Mouse (Mus musculus) testis, adult 2 months (tissue): ENCODE measurements around the gene Pcsk5. TPM values are rescaled to one million over a fixed set of nuclear protein-coding genes. Genes with fewer than 3 reads are reported as not detected.

Source experiments
- H3K27ac ChIP-seq: fragments of 200-500 bp; 2 replicates; pipeline ENCODE4 v1.5.1; 2012; ENCODE audit warnings: low read depth, low read length; ENCODE audit not compliant: control insufficient read depth, insufficient read depth
- H3K27me3 ChIP-seq: fragments of 200-500 bp; 2 replicates; pipeline ENCODE4 v1.6.1; 2012; ENCODE audit warnings: mild to moderate bottlenecking, low read length, moderate library complexity; ENCODE audit not compliant: control insufficient read depth, insufficient read depth
- H3K36me3 ChIP-seq: fragments of 200-500 bp; 2 replicates; pipeline ENCODE4 v1.6.1; 2012; ENCODE audit warnings: mild to moderate bottlenecking, low read length; ENCODE audit not compliant: control insufficient read depth, insufficient read depth
- H3K4me1 ChIP-seq: fragments of 200-500 bp; 2 replicates; pipeline ENCODE4 v1.6.1; 2012; ENCODE audit warnings: low read length; ENCODE audit not compliant: control insufficient read depth, insufficient read depth
- H3K4me3 ChIP-seq: fragments of 200-500 bp; 2 replicates; pipeline ENCODE4 v1.5.1; 2012; ENCODE audit warnings: low read depth, mild to moderate bottlenecking, low read length, moderate library complexity, mixed read lengths; ENCODE audit not compliant: control insufficient read depth
- CTCF ChIP-seq: fragments of 200-500 bp; IDR thresholded peaks from 2 replicates; pipeline ENCODE4 v1.5.1; 2012; ENCODE audit warnings: low read depth, mild to moderate bottlenecking, inconsistent platforms, low read length, moderate library complexity; ENCODE audit not compliant: control insufficient read depth, insufficient read depth, insufficient replicate concordance
- POLR2A ChIP-seq: fragments of 200-500 bp; IDR thresholded peaks from 2 replicates; pipeline ENCODE4 v1.6.1; 2012; ENCODE audit warnings: low read depth, mild to moderate bottlenecking, inconsistent platforms, low read length, moderate library complexity; ENCODE audit not compliant: control insufficient read depth
- polyA plus RNA-seq: library from polyadenylated mRNA; depleted of rRNA; stranded (reverse); fragments of >200 nt; gene quantifications from 2 replicates; pipeline ENCODE4 v1.2.3, GENCODE M21; 2012

Pcsk5 gene
- polyA plus RNA-seq, 1 experiment, result 0.81 TPM

DNA sequence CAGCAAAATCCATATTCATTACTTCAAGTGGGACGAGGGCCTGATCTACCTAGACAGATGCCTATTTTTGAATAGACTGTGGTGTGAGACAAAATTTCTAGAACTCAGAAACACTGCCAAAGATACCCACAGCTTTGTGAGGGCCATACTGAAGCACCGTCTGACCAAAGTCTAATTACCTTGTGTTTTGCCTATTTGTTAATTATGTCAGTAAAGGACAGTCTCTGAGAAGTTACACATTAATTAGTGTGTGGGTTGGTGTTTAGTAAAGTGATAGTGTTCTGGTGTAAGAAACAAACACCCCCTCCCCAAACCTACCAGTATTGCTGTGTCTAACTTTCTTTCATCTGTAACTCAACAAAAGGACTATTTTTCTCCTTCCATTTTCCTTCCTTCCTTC is 266.5 kb downstream of the Pcsk5 start:
- H3K4me3 ChIP-seq, result no peak overlapping the region
- TF ChIP-seq CTCF (no peak), POLR2A (no peak)
- no peaks in the 10 kb centered on the region for H3K27me3 ChIP-seq

DNA sequence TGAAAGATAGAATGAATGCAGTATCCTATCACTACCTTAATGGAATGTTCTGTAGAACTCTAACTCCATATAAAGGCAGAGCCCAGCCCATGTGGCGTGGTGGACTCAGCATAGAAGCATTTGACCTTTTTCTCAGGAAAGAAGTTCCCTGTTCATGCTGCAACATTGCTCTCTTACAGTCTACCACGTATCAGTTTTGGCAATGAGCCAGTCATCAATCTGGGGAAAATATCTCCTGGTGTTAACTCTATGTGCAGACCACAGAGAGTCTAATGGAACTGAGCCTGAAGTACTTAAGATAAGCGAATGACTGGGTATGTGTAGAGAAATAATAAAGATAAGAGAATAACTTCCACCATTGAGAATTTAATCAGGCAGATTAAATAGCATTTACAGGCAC is 270.2 kb downstream of the Pcsk5 start:
- Histone ChIP-seq H3K36me3 (no peaks in the 10 kb centered on the region), H3K4me3 (no peak overlapping the region), H3K27me3 (no peaks in the 10 kb centered on the region), H3K27ac (no peak overlapping the region), H3K4me1 (no peaks in the 10 kb centered on the region)
- TF ChIP-seq POLR2A (no peak), CTCF (no peak)

More for the DNA sequence above, 266.5 kb downstream of the Pcsk5 start:
- Histone ChIP-seq H3K36me3 (no peaks in the 10 kb centered on the region), H3K27ac (no peak overlapping the region), H3K4me1 (no peaks in the 10 kb centered on the region)

DNA sequence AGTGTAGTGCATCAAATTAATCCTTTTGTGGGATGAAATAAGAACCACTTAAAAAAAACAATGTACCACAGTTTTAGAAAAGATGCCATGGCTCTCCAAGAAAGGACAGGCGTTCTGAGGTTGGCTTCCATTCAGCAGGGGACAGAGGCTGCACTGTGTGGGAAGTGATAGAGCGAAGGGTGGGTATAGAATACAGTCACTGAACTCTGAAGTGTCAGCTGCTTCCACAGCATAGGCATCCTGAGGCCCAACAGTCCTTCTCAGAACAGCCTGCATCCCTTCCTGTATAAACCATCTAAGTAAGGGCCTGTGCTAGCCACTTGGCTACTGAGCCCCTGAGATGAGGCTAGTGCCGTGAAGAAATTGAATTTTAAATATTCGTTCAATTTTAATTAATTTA is 271.3 kb downstream of the Pcsk5 start:
- TF ChIP-seq CTCF, result no peak
- TF ChIP-seq POLR2A, result no peak
- H3K4me3 ChIP-seq, result no peak overlapping the region
- H3K27ac ChIP-seq, result no peak overlapping the region
- H3K36me3 ChIP-seq, result no peaks in the 10 kb centered on the region
- no peaks in the 10 kb centered on the region for H3K27me3 ChIP-seq
- no peaks in the 10 kb centered on the region for H3K4me1 ChIP-seq

DNA sequence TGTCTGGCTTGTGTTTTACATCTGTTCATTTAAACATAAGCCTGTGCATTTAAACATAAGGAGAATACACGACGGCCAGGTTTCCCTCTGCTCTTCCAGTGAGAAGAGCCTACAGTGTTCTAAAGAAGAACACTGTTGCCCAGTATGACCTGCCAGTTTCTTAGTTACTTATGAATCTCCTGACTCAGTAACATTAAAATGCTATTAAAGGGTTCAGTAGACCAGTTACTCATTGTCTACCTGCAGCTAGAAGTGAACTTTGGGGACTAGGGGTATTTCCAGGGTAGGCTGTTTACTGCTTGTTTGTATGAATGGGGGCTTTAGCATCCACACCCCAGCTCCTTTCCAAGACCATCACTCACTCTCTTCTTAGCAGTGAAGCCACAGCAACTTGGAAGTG is 278.7 kb downstream of the Pcsk5 start:
- H3K4me3 ChIP-seq, result no peak overlapping the region
- no peak overlapping the region for H3K27ac ChIP-seq
- no peaks in the 10 kb centered on the region for H3K36me3 ChIP-seq
- TF ChIP-seq POLR2A (no peak), CTCF (no peak)
- H3K27me3 ChIP-seq, result no peaks in the 10 kb centered on the region
- H3K4me1 ChIP-seq, result no peaks in the 10 kb centered on the region

DNA sequence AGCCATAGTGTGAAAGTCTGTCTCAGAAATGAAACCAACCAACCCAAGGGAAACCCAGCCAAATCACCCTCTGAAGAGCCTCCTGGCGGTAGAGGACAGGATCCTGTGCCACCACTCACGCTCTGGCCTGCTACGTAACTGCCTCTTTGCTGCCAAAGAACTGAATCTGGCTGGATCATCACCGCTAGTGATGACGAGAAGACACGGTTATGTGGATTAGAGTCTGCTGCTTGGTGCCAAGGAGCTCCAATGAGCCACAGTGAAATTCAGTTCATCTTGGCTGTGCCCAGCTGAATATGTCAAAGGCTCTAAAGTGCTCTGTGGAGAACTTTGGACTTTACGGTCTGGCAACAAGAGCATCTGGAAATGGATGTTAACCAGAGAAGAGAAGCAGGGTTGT is 282.3 kb downstream of the Pcsk5 start:
- no peak overlapping the region for H3K27ac ChIP-seq
- no peaks in the 10 kb centered on the region for H3K4me1 ChIP-seq
- H3K27me3 ChIP-seq, result no peaks in the 10 kb centered on the region
- H3K4me3 ChIP-seq, result no peak overlapping the region
- TF ChIP-seq POLR2A (no peak), CTCF (no peak)
- no peaks in the 10 kb centered on the region for H3K36me3 ChIP-seq

DNA sequence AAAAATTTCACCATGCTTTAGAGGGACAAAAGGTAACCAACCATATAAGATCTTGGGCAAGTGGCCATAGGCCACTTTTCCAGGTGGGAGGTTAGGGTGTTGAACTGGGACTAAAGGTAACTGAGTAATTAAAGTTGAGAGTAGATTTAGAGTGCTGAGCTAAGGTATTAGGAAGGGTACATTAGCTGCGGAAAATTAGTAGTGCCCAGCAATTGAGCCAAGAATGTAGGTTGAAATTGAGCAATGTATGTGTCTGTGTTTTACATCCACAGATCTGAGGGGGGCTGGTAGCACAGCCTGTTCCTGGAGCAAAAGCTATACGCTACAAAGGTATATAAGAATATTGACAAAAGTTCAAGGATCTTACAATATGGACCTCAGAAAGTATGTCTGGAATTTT is 282.9 kb downstream of the Pcsk5 start:
- TF ChIP-seq POLR2A (no peak), CTCF (no peak)
- H3K4me1 ChIP-seq, result no peaks in the 10 kb centered on the region
- no peaks in the 10 kb centered on the region for H3K27me3 ChIP-seq
- H3K27ac ChIP-seq, result no peak overlapping the region
- H3K36me3 ChIP-seq, result no peaks in the 10 kb centered on the region
- H3K4me3 ChIP-seq, result no peak overlapping the region

DNA sequence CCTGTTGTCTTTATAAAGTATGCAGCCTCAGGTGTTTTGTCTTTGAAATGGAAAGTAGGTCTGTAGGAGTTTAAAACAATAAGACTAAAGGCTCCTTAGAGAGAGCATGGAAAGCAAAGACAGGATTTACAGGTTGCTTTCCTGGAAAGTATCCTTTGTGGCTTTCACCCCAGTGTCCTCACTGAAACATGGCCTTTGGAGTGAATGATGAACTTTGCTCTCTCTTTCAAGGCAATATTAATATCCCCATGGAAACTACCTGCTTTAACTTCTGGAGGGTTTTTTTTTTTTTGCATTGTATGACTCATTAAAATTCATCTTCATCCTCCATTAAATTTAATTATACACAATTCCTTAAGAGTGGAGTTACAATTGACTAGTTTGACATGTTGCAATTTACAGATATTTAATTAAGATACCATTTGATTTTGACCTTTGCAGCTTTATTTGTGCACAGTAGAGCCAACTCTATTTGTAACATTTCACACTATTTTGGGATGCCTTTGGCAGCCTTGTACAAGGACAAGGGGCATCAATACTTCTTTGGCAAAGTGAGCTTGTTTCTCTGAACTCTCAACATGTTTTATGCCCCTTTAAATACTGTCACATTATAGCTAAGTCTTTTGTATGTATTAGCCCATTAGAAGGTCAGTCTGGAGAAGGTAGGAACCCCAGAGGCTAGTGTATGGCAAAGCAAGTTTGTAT is 283.9 kb downstream of the Pcsk5 start:
- TF ChIP-seq CTCF, result no peak
- TF ChIP-seq POLR2A, result no peak
- Histone ChIP-seq H3K36me3 (no peaks in the 10 kb centered on the region), H3K4me3 (no peak overlapping the region), H3K27ac (no peak overlapping the region), H3K4me1 (no peaks in the 10 kb centered on the region), H3K27me3 (no peaks in the 10 kb centered on the region)
